Mouse (Mus musculus) brown adipose tissue, adult 24 weeks (tissue): ENCODE results near the gene Mx1. TPM values are rescaled to one million over a fixed set of nuclear protein-coding genes. Genes with fewer than 3 reads are reported as not detected.

ENCODE experiments used
- H3K27ac ChIP-seq: fragments of 200-500 bp; replicated peaks from 2 replicates; pipeline ENCODE4 v1.5.1; 2012; ENCODE audit warnings: low read depth, mild to moderate bottlenecking, low read length
- H3K4me1 ChIP-seq: fragments of 200-500 bp; 2 replicates; pipeline ENCODE4 v1.6.1; 2012; ENCODE audit warnings: low read length, mixed read lengths; ENCODE audit not compliant: control insufficient read depth, insufficient read depth, insufficient read length
- H3K4me3 ChIP-seq: fragments of 200-500 bp; 2 replicates; pipeline ENCODE4 v1.5.1; 2012; ENCODE audit warnings: low read depth, mild to moderate bottlenecking, low read length, moderate library complexity; ENCODE audit not compliant: insufficient read depth
- polyA plus RNA-seq: library from polyadenylated mRNA; stranded (reverse); fragments of >200 nt; gene quantifications from 2 replicates; pipeline ENCODE4 v1.2.4, GENCODE M21; 2012; ENCODE audit not compliant: missing spikeins, insufficient read depth, insufficient read length

Mx1 gene
- polyA plus RNA-seq, 1 experiment: not detected

DNA sequence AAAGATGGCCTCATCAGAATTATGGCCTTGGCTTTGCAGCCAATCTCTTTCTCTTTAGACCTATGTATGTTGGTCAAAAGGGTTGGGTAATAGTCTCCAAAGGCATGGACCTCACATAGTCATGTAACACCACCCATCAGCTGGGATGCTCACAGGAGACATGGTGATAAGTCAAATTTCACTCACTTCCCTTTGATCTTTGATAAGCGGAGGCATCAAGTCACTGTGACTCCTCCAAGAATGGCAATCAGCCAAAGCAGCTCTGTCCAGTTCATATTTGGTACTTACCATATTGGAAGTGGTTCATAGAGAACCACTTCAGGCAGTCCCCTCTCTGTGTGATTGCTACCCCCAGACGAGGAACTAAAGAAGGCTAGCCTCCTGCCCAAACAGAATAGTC is 12.0 kb upstream of the Mx1 start:
- Histone ChIP-seq H3K27ac (no peak overlapping the region), H3K4me1 (no peaks in the 10 kb centered on the region), H3K4me3 (no peak overlapping the region)

DNA sequence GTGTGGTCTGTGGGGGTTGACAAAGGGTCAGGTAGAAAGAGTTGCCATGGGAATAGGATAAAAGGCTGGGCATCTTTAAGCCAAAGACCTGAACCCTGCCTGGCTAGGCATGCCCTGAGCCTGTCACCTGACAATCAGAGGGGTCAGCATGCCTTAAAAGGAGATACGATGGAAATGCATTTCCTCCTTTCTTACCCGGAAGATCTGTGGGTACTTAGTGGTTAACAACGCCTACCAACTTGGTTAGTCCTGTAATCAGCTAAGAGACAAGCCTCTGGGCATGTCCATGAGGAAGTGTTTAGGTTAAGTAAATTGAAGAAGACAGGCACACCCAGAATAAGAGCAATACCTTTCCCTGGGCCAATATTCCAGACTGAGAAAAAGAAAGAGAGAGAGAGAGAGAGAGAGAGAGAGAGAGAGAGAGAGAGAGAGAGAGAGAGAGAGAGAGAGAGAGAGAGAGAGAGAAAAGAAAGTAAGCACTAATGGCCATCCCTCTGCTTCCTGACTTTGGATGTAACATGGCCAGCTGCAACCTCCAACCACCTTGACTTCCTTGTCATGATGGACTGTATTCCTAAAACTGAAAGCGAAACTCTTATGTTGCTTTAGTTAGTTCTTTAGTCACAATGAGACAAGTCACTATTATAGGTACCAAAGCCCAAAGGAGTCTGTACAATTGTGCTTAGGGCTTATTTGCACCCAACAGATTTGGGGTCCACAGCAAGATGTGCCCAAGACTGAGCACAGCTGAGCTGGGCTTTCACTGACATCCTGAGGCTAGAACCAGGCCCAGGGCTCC is 5.5 kb upstream of the Mx1 start:
- no peak overlapping the region for H3K27ac ChIP-seq
- H3K4me3 ChIP-seq: no peak overlapping the region
- no peaks in the 10 kb centered on the region for H3K4me1 ChIP-seq

DNA sequence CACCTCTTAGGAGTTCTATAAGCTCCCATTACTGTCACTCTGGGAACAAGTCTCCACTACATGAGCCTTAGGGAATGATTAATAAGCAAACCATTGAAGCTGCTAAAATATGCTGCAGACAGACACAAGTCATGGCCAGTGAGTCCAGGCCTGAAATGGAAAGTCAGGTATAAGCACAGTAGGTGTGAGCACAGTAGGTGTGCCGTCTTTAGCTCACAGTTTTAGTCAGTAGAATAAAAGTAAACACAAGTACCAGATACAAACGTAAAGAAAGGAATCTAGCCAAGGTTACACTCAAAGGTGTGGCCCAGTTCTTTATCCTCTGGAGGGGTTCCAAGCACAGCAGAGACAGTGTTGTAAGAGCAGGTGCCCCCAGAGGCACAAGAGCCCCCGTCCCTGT is 4.8 kb upstream of the Mx1 start:
- Histone ChIP-seq H3K4me1 (no peaks in the 10 kb centered on the region), H3K4me3 (no peak overlapping the region), H3K27ac (no peak overlapping the region)

DNA sequence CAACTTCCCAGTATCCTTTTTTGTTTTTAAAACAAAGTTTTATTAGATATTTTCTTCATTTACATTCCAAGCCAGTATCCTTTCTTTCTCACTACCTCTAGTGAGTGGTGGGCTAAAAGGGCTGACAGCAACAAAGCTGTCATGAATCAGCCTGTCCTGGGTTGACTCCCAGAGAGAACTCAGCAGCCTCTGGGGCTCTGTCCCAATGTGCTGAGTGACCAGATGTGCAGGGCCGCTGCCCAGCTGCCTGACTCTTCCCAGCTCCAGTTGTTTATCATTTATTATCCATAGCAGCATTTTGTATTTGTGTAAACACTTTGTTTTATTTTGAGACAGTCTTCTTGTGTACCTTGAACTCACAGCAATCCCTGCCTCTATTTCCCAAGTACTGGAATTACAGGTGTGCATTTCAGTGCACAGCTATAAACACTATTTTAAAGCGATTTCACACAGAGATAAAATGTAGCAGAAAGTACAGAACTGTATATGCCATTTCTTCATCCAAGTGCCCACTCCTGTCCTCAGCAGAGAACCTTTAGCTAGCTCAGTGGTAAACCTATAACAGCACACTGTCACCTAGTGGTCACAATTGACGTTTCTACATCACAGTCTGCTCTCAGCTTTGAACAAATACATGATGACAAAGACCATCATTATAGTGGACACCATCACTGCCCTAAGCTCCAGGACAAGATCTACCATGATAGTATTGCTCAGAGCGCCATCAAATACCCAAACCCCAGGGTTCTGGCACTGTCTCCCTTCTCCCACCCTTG is 3.7 kb upstream of the Mx1 start:
- H3K4me1 ChIP-seq: no peaks in the 10 kb centered on the region
- no peak overlapping the region for H3K27ac ChIP-seq

DNA sequence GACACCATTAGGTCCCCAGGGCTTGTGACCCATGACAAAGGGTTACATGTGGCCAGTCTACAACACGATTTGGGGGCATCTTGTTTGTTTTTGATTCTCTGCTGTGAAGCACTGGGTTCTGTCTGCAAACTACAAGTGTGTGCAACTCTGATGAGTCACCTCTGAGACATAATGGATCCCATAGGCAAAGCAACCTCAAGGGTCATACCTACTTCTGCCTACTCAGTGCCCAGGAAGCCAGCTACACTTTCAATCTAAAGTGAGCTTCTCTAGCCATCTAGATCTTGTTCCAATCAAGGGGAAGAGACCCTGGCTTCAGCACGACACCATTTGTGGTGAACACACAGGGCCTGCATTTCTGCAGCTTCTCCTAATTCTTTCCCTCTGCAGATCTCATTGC is 1.4 kb downstream of the Mx1 start:
- H3K4me1 ChIP-seq: no peaks in the 10 kb centered on the region
- no peak overlapping the region for H3K4me3 ChIP-seq
- H3K27ac ChIP-seq: no peak overlapping the region

More for the DNA sequence above, 3.7 kb upstream of the Mx1 start:
- no peak overlapping the region for H3K4me3 ChIP-seq

DNA sequence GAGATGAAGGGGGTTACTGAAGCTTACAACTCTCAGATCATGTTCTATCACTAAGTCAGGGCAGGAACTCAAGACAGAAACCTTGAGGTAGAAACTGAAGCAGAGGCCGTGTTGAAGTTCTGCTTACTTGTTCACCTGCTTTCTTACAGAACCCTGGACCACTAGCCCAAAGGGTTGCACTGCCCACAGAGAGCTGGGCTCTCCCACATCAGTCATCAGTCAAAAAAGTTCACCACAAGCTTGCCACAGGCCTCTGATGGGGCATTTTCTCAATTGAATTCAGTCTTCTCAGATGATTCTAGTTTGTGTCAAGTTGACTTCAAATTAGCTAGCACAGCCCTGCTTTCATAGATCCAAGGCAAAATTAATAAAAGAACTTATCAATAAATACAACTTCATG is 2.9 kb downstream of the Mx1 start:
- no peaks in the 10 kb centered on the region for H3K4me1 ChIP-seq
- no peak overlapping the region for H3K4me3 ChIP-seq
- H3K27ac ChIP-seq: no peak overlapping the region

DNA sequence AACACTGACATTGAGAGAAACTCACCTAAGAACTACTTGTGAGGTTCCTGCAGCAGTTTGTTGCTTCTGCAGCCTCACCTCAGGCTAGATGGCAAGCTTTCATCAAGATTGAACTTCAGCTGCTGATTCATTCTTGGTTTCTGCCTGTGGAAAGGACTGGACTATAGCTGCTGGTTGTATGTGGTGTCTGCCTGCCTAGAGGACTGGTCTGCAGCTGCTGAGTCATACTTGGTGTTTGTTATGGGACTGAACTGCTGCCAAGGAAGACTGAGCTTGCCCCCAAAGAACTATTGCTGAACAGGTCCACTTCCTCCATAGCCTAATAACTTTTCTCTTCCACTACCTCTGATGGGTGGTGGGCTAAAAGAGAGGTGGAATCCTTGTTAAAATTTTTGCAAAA is 15.3 kb downstream of the Mx1 start:
- Histone ChIP-seq H3K27ac (no peak overlapping the region), H3K4me1 (no peaks in the 10 kb centered on the region), H3K4me3 (no peak overlapping the region)

DNA sequence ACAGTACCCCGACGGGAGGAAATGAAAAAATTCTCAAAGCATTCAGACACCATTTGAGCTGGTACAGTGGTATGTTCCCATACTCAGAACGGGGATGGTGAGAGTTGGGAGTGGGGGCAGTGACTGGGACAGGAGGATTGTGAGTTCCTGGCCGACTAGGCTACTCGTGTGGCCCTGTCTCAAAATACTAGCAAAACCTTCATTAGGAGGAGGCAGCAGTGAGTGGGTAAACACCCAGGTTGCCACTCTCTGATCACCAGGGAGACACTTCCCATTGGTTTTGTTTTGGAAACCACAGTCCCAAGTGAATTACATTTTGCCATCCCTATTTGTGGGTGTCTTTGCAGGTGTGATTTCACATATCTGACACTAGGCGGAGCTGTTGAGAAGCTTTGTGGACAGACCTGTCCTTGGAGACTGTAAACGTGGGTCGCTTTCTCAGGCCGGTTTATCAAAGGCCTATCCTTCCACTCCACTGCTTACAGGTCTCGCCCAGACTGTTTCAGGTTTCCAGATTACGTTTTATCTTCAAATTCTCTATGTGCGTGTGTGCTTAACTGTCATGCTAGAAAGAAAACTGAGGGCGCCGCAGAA is 18.9 kb downstream of the Mx1 start:
- Histone ChIP-seq H3K27ac (no peak overlapping the region), H3K4me1 (no peaks in the 10 kb centered on the region), H3K4me3 (no peak overlapping the region)

DNA sequence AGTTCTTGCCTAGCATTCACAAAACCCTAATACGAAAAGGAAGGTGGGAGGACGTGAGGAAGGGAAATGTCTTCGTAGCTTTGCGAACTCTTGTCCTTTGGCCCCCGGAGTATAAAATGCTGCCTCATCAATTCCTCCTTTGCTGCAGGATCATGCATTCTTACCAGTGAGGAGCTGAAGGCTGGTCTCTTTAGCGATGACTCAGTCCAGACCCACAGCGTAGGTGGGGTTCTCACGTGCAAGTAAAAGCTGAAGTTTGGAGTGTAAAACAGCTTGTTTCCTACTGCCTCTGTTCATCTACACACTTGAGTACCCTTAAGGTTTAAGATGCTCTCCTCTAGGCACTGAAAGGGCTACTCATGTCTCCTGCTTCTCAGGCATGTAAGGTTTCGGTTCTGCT is 20.7 kb downstream of the Mx1 start:
- no peaks in the 10 kb centered on the region for H3K4me1 ChIP-seq
- H3K27ac ChIP-seq: no peak overlapping the region
- no peak overlapping the region for H3K4me3 ChIP-seq

DNA sequence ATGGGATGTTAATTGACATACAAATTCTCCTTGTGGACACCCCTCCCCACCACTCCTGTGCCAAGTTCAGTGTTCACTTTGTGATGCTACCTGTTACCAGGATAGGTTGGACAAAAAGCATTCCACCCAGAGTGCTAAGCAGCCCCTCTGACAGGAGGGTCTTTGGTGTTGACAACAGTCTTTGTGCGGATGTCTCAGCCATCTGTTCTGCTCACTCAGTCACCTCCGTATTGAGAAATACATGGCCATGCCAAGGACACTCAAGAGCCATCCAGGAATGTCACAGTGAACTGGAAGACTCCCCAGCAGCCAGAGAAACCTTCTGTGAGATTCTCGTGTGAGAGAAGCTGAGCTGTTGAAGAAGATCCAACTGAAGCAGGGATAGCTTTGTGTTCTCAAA is 24.5 kb downstream of the Mx1 start:
- Histone ChIP-seq H3K4me1 (no peaks in the 10 kb centered on the region), H3K4me3 (no peak overlapping the region), H3K27ac (no peak overlapping the region)

DNA sequence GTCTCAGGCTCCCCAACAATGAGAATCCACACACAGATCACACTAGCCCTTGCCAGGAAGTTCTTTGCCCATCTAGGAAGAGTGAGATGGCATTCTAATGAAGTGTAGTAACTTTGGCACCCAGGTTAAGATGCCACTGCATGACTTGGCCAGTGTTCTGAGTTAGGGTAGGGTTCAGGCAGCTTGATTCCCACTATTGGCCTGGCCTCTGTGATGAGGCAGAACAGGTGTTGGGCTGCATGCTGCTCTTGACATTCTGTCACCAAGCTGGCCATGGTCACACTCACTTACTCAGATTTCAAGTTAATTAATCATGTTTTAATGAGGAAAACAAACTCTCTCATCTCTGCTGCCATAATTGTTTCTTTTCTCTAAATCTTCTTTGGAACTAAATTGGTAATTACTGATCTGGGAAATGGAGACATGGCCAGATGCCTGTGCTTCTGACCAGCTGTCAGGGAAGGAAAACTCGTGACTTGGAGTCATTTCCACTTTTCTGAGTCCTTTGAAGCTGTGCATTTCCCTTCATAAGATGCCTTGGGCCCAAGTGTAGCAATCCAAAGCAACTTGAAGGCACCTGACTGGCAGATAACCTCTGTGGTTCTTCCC is 25.2 kb downstream of the Mx1 start:
- H3K4me3 ChIP-seq: no peak overlapping the region
- no peak overlapping the region for H3K27ac ChIP-seq
- no peaks in the 10 kb centered on the region for H3K4me1 ChIP-seq

DNA sequence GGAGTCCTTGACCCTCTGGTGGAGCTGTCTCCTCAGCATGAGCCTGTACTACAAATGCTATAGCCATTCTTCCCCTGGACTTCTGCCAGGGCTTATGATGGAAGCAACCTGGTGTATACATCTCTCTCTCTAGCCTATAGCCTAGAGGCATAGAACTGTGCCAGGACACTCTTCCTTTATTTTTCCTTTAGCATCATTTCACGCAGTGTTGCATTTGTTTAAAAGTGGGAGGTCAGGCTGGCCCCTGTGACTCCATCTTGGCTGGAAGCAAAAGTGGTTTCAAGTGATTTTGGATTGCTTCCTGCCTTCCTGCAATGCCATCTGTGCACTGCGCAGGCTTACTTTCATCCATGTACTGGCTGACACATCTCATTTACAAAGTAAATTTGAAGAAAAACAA is 28.5 kb downstream of the Mx1 start:
- Histone ChIP-seq H3K27ac (no peak overlapping the region), H3K4me1 (peaks cover 2% of the 10 kb centered on the region; the same call in 1 of the 2 replicates), H3K4me3 (no peak overlapping the region)

DNA sequence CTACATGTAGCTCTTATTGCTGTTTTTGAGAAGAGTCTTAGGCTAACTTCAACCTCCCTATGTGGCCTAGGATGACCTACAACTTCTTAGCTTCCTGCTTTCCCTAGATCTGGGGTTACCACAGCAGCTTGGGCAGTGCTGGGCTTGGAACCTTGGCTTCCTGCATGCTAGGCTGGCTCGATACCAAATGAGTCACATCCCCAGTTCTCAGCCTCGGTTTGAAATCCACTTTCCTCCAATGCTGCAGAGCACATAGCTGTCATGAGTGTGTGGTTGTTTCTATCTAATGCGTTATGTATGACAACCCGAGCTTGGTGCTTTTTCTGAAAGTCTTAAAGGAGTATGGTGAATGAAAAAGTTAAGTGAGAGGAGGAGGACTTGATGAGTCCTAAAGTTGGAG is 31.4 kb downstream of the Mx1 start:
- Histone ChIP-seq H3K4me3 (no peak overlapping the region), H3K27ac (no peak overlapping the region), H3K4me1 (peaks cover 2% of the 10 kb centered on the region; the same call in 1 of the 2 replicates)

DNA sequence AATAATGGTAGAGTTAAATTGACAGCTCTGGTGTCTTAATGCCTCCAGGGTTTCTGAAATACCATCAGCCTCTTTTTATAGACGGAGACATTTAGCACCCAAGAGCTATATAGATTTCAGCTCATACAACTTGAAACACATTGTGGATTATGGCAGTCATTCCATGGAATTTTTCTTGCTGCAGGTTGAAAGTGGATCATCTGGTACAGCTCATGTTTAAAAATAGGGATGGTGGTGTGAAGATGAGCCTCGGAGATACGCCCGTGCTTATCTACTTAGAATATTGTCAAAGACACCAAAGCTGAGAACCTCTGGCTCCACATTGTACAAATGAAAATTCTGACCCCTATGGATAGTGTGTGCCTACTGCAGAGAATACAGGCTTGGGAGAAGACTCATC is 32.6 kb downstream of the Mx1 start:
- peaks cover 2% of the 10 kb centered on the region; the same call in 1 of the 2 replicates for H3K4me1 ChIP-seq
- H3K27ac ChIP-seq: no peak overlapping the region
- H3K4me3 ChIP-seq: no peak overlapping the region

DNA sequence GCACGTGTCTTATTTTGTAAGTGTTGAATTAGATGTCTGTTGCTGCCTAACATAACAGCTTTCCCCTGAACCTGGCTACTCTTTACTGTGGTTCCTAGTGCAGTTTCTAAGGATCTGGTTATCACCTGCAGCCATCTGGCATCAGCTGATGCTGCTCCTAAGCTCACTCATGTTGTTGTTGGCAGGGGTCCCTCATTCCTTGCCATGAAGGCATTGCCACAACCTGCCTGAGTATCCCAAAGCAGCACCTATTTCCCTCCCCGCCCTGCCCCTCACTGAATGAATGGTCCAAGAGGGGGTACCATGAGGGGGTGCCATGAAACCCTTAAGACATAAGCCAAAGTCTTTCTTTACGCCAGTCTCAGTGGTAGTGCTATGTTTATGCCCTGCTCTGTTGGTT is 34.7 kb downstream of the Mx1 start:
- no peak overlapping the region for H3K4me3 ChIP-seq
- H3K4me1 ChIP-seq: peaks cover 2% of the 10 kb centered on the region; the same call in 1 of the 2 replicates

More for the DNA sequence above, 34.7 kb downstream of the Mx1 start:
- H3K27ac ChIP-seq: no peak overlapping the region
